Mouse (Mus musculus) liver, embryonic 16.5 days (tissue): ENCODE measurements around the gene Sv2a. TPM values are rescaled to one million over a fixed set of nuclear protein-coding genes. Genes with fewer than 3 reads are reported as not detected.

ENCODE experiments used
- ATAC-seq: fragments of 200-750 bp; cut with Nextera tagmentation; 2 replicates; pipeline ENCODE4 v1.8.0; 2017; ENCODE audit warnings: low read depth, mild to moderate bottlenecking, moderate number of reproducible peaks, moderate library complexity
- H3K27ac ChIP-seq: fragments of 300-500 bp; sonication (generic); 2 replicates; pipeline ENCODE4 v1.5.1; 2014; ENCODE audit warnings: mild to moderate bottlenecking, low read length
- H3K27me3 ChIP-seq: fragments of 300-500 bp; sonication (generic); 2 replicates; pipeline ENCODE4 v1.6.1; 2014; ENCODE audit warnings: low read depth, low read length, mixed read lengths; ENCODE audit not compliant: control insufficient read depth, insufficient read depth
- H3K36me3 ChIP-seq: fragments of 300-500 bp; sonication (generic); 2 replicates; pipeline ENCODE4 v1.6.1; 2014; ENCODE audit warnings: mild to moderate bottlenecking; ENCODE audit not compliant: control insufficient read depth, insufficient read depth
- H3K4me1 ChIP-seq: fragments of 300-500 bp; sonication (generic); 2 replicates; pipeline ENCODE4 v1.6.1; 2014; ENCODE audit warnings: low read depth, low read length, mixed read lengths; ENCODE audit not compliant: control insufficient read depth
- H3K4me2 ChIP-seq: fragments of 300-500 bp; sonication (generic); 2 replicates; pipeline ENCODE4 v1.6.1; 2014; ENCODE audit warnings: low read depth, low read length, mixed read lengths
- H3K4me3 ChIP-seq: fragments of 300-500 bp; sonication (generic); 2 replicates; pipeline ENCODE4 v1.5.1; 2014; ENCODE audit warnings: low read depth, mild to moderate bottlenecking, low read length
- H3K9ac ChIP-seq: fragments of 300-500 bp; sonication (generic); 2 replicates; pipeline ENCODE4 v1.6.1; 2014; ENCODE audit warnings: low read depth, low read length
- H3K9me3 ChIP-seq: fragments of 300-500 bp; sonication (generic); replicated peaks from 2 replicates; pipeline ENCODE4 v1.6.1; 2016; ENCODE audit warnings: low read length; ENCODE audit not compliant: control insufficient read depth
- WGBS: fragments of 180-500 bp; shearing (Covaris S2); extraction: QIAGEN DNeasy Blood & Tissue Kit; methylation state at CpG from one replicate; pipeline ENCODE4 v1.1.7; 2014; ENCODE audit not compliant: insufficient replicate concordance; 5-methylcytosine and 5-hydroxymethylcytosine counted together
- polyA plus RNA-seq: library from polyadenylated mRNA; unstranded; fragments of >200 nt; fragmentation: Nextera tagmentation; extraction: Ambion mirVana; gene quantifications from 2 replicates; pipeline ENCODE4 v1.2.1, GENCODE M21; 2015

Sv2a gene
- polyA plus RNA-seq, 1 experiment from 2014 or later = 0.13 TPM

GRCm38 (mm10) chr3:96160222-96160802, 20.6 kb upstream of the Sv2a start:
- Histone ChIP-seq H3K4me1 (peaks cover 4% of the 10 kb centered on the region), H3K9ac (no peak overlapping the region), H3K36me3 (no peaks in the 10 kb centered on the region; the same call in 1 of the 2 replicates), H3K4me3 (no peak overlapping the region), H3K27ac (peak overlapping the region; percentile 72), H3K27me3 (peaks cover 34% of the 10 kb centered on the region), H3K9me3 (no peaks in the 10 kb centered on the region), H3K4me2 (no peak overlapping the region)
- 39% methylated on average over 4 of the region's 4 CpGs for WGBS
- ATAC-seq = peak; percentile 53

- H3K27me3 ChIP-seq = peaks cover 34% of the 10 kb centered on the region
- peak overlapping the region; percentile 46 for H3K9ac ChIP-seq
- peaks cover 4% of the 10 kb centered on the region for H3K4me1 ChIP-seq
Measured at GRCm38 (mm10) chr3:96160803-96161516, 20.0 kb upstream of the Sv2a start.

GRCm38 (mm10) chr3:96161869-96162840, 18.8 kb upstream of the Sv2a start, which contains the start of gene Mtmr11:
Gene Mtmr11 (plus strand): TSS chr3:96162004.
- no peaks in the 10 kb centered on the region for H3K9me3 ChIP-seq
- H3K4me1 ChIP-seq = peaks cover 4% of the 10 kb centered on the region
- peaks cover 34% of the 10 kb centered on the region for H3K27me3 ChIP-seq
- H3K9ac ChIP-seq = peak within 1 kb of the TSS; percentile 46
- peak within 1 kb of the TSS; percentile 79 for H3K27ac ChIP-seq
- ATAC-seq = no peak
- WGBS = 10% methylated on average over 16 of the region's 16 CpGs
- peak within 1 kb of the TSS; percentile 61 for H3K4me2 ChIP-seq
- no peaks in the 10 kb centered on the region for H3K36me3 ChIP-seq
- H3K4me3 ChIP-seq = peak within 1 kb of the TSS; percentile 47

More at GRCm38 (mm10) chr3:96160803-96161516, 20.0 kb upstream of the Sv2a start:
- Histone ChIP-seq H3K36me3 (no peaks in the 10 kb centered on the region), H3K4me2 (peak overlapping the region; percentile 61), H3K9me3 (no peaks in the 10 kb centered on the region), H3K4me3 (peak overlapping the region; percentile 47), H3K27ac (peak overlapping the region; percentile 79)
- peak; percentile 76 for ATAC-seq
- WGBS = 4% methylated on average over 12 of the region's 12 CpGs

- H3K4me2 ChIP-seq = no peak overlapping the region
- WGBS = 73% methylated on average over 6 of the region's 6 CpGs
- no peak overlapping the region for H3K9ac ChIP-seq
Measured at GRCm38 (mm10) chr3:96163040-96163439, 17.9 kb upstream of the Sv2a start.

GRCm38 (mm10) chr3:96168466-96169158, 12.3 kb upstream of the Sv2a start:
- H3K4me2 ChIP-seq = no peak overlapping the region
- H3K9me3 ChIP-seq = no peaks in the 10 kb centered on the region
- no peaks in the 10 kb centered on the region; the same call in 1 of the 2 replicates for H3K27me3 ChIP-seq
- no peak overlapping the region for H3K4me3 ChIP-seq
- H3K36me3 ChIP-seq = no peaks in the 10 kb centered on the region
- H3K9ac ChIP-seq = no peak overlapping the region
- peaks cover 13% of the 10 kb centered on the region for H3K4me1 ChIP-seq
- WGBS = 59% methylated on average over 12 of the region's 12 CpGs
- no peak for ATAC-seq
- no peak overlapping the region for H3K27ac ChIP-seq

More at GRCm38 (mm10) chr3:96163040-96163439, 17.9 kb upstream of the Sv2a start:
- Histone ChIP-seq H3K4me1 (peaks cover 4% of the 10 kb centered on the region), H3K27me3 (peaks cover 34% of the 10 kb centered on the region), H3K36me3 (no peaks in the 10 kb centered on the region), H3K9me3 (no peaks in the 10 kb centered on the region), H3K27ac (no peak overlapping the region), H3K4me3 (no peak overlapping the region)
- ATAC-seq = no peak

- peaks cover 15% of the 10 kb centered on the region for H3K4me1 ChIP-seq
- H3K27me3 ChIP-seq = no peaks in the 10 kb centered on the region
- no peak overlapping the region for H3K4me3 ChIP-seq
- peaks cover 12% of the 10 kb centered on the region for H3K36me3 ChIP-seq
- H3K9me3 ChIP-seq = no peaks in the 10 kb centered on the region
- no peak overlapping the region; the same call in 1 of the 2 replicates for H3K27ac ChIP-seq
- no peak overlapping the region for H3K9ac ChIP-seq
- WGBS = 71% methylated on average over 4 of the region's 4 CpGs
- ATAC-seq = no peak
- H3K4me2 ChIP-seq = no peak overlapping the region
Measured at GRCm38 (mm10) chr3:96170276-96170675, 10.7 kb upstream of the Sv2a start.

- no peak for ATAC-seq
- Histone ChIP-seq H3K4me2 (peak overlapping the region; percentile 86), H3K27ac (peak overlapping the region; percentile 97), H3K4me1 (peaks cover 15% of the 10 kb centered on the region), H3K9ac (peak overlapping the region; percentile 89), H3K9me3 (no peaks in the 10 kb centered on the region), H3K27me3 (no peaks in the 10 kb centered on the region), H3K36me3 (peaks cover 18% of the 10 kb centered on the region), H3K4me3 (peak overlapping the region; percentile 93)
- 36% methylated on average over 10 of the region's 10 CpGs for WGBS
Measured at GRCm38 (mm10) chr3:96170976-96171545, 9.9 kb upstream of the Sv2a start.
